Mouse (Mus musculus) MEL (cell line): Measurements from ENCODE around the gene Borcs8.

Source experiments
- CTCF ChIP-seq, 3 experiments: IDR thresholded peaks in 2 of 3; conservative IDR thresholded peaks in 1 of 3; 2 replicates each; pipeline ENCODE4 v1.5.1; 2011 to 2012; ENCODE audit warnings: low read length in 3 of 3, low read depth in 2 of 3, mild to moderate bottlenecking in 2 of 3, improper control_type of control experiment in 1 of 3, inconsistent platforms in 1 of 3, mixed read lengths in 1 of 3, moderate library complexity in 1 of 3; ENCODE audit not compliant: control insufficient read depth in 1 of 3, insufficient read depth in 1 of 3, poor library complexity in 1 of 3, severe bottlenecking in 1 of 3
- GATA1 ChIP-seq: IDR thresholded peaks from 2 replicates; pipeline ENCODE4 v1.6.1; 2011; ENCODE audit warnings: low read depth, low read length, improper control_type of control experiment
- MYB ChIP-seq: IDR thresholded peaks from 2 replicates; pipeline ENCODE4 v1.6.1; 2011; ENCODE audit warnings: mild to moderate bottlenecking, low read depth, low read length, improper control_type of control experiment
- NELFE ChIP-seq: IDR thresholded peaks from 2 replicates; pipeline ENCODE4 v1.6.1; 2011; ENCODE audit warnings: low read depth, low read length, improper control_type of control experiment
- NRF1 ChIP-seq: IDR thresholded peaks from 2 replicates; pipeline ENCODE4 v1.6.1; 2014; ENCODE audit warnings: low read depth, mild to moderate bottlenecking, inconsistent platforms, low read length, improper control_type of control experiment, moderate library complexity; ENCODE audit not compliant: poor library complexity, insufficient read depth, severe bottlenecking
- POLR2A ChIP-seq, 2 experiments: IDR thresholded peaks; 2 replicates each; pipeline ENCODE4 v1.6.1; 2011 to 2012; ENCODE audit warnings: low read length in 2 of 2, mild to moderate bottlenecking in 2 of 2, control low read depth in 1 of 2, improper control_type of control experiment in 1 of 2, low read depth in 1 of 2, moderate library complexity in 1 of 2; ENCODE audit not compliant: control insufficient read depth in 1 of 2, insufficient read depth in 1 of 2, poor library complexity in 1 of 2
- UBTF ChIP-seq: IDR thresholded peaks from 2 replicates; pipeline ENCODE4 v1.6.1; 2012; ENCODE audit warnings: low read depth, mild to moderate bottlenecking, inconsistent platforms, low read length, improper control_type of control experiment, moderate library complexity, borderline replicate concordance; ENCODE audit not compliant: insufficient read depth

DNA sequence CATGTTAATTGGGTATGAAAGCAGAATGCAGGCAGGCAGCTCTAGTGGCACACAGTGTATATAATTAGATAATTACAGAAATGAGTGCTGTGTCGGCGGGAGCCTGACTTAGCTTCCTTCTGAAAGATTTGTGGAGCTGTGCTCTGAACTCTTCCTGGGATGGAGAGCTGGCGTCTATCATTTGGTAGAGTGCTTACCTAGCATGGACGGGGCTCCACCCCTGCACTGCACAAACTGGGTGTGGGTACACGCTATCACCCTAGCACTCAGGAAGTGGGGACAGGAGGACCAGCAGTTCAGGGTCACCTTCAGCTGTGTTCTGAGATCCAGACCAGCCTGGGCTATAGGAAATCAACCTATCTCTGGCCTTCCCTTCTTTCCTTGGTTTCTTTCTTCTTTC, 34.0 kb downstream of the Borcs8 start:
- TF ChIP-seq MYB (no peak), CTCF (IDR thresholded peaks at IDR 0.05 in 2 of 3, conservative IDR thresholded peaks at IDR 0.05 in 1 of 3; ENCODE audit: control insufficient read depth in 1 of 3, insufficient read depth in 1 of 3, low read depth in 2 of 3, low read length in 3 of 3, poor library complexity in 1 of 3, severe bottlenecking in 1 of 3) (no peak), POLR2A (IDR thresholded peaks at IDR 0.05; ENCODE audit: control insufficient read depth in 1 of 2, insufficient read depth in 1 of 2, low read depth in 1 of 2, low read length in 2 of 2, poor library complexity in 1 of 2) (no peak), UBTF (no peak), GATA1 (no peak), NELFE (no peak), NRF1 (no peak)
